ENCODE assay signal across 24 mouse cellular contexts in genomic region chr1:178912936-178913716, GRCm38 (mm10).
DNase-seq lines count a peak whose midpoint lies in the region; ATAC-seq lines count a peak whose summit lies in the region.
"Had no signal": no experiment of that assay in that cellular context is flagged by ENCODE, and none has a peak within 500 bp of the region (broad histone marks: within the 10 kb centered on the region; RNA-seq: fewer than 3 reads in every experiment).

No protein-coding gene starts in this region.

- H3K4me1 ChIP-seq in hindbrain, embryonic 13.5 days (replicated peaks) = peaks cover 55% of the 10 kb centered on the region
- H3K4me1 ChIP-seq in hindbrain, embryonic 10.5 days (replicated peaks) = peaks cover 23% of the 10 kb centered on the region
- H3K4me1 ChIP-seq in hindbrain, embryonic 14.5 days (replicated peaks; ENCODE audit: control insufficient read depth, insufficient read depth, low read length) = peaks cover 27% of the 10 kb centered on the region
- H3K4me1 ChIP-seq: liver, embryonic 12.5 days; megakaryocyte, embryonic 14.5 days had no signal

- 46% methylated on average over 6 of the region's 6 CpGs for WGBS in hindbrain, embryonic 13.5 days
- 76% methylated on average over 6 of the region's 6 CpGs for WGBS in hindbrain, embryonic 10.5 days
- WGBS in hindbrain, embryonic 14.5 days = 35% methylated on average over 6 of the region's 6 CpGs

- peaks cover 29% of the 10 kb centered on the region for H3K36me3 ChIP-seq in hindbrain, embryonic 13.5 days
- H3K36me3 ChIP-seq in hindbrain, embryonic 10.5 days = 0 out of 2 replicates have a peak, but pooled peaks cover 8% of the 10 kb centered on the region
- peaks cover 31% of the 10 kb centered on the region; the same call in 1 of the 2 replicates for H3K36me3 ChIP-seq in hindbrain, embryonic 14.5 days (replicated peaks; ENCODE audit: control insufficient read depth, insufficient read depth)
- H3K36me3 ChIP-seq: liver, embryonic 12.5 days had no signal

- no peak for DNase-seq in hindbrain, embryonic 10.5 days (ENCODE audit: low spot score)
- peak; percentile 8 for DNase-seq in MEL-GATA-1-ER (ENCODE audit: extremely low read depth, low read depth)
- DNase-seq in hindbrain, embryonic 14.5 days (ENCODE audit: low spot score) = no peak
- DNase-seq in spleen, postnatal 14 days (ENCODE audit: low spot score in 2 of 2) = no peak
- no peak for DNase-seq in lung, postnatal 14 days
- DNase-seq in layer of hippocampus, adult 9-11 months = no peak
- DNase-seq: adrenal gland, adult 2 months; cerebellum, adult 18-20 months; cerebellum, postnatal 14 days; gastrocnemius, postnatal 36 days; kidney, adult 18-20 months; layer of hippocampus, postnatal 36 days; lung, adult 18-20 months; lung, postnatal 10 days; right cerebral cortex, postnatal 25 days; thymus, postnatal 14 days had no signal

- peak overlapping the region; percentile 69; the same call in 1 of the 2 replicates for H3K27ac ChIP-seq in hindbrain, embryonic 13.5 days
- no peak overlapping the region for H3K27ac ChIP-seq in hindbrain, embryonic 10.5 days
- H3K27ac ChIP-seq in hindbrain, embryonic 14.5 days = no peak overlapping the region
- H3K27ac ChIP-seq: embryonic facial prominence, embryonic 12.5 days; kidney, postnatal 0 days; limb, embryonic 12.5 days; liver, embryonic 12.5 days had no signal

- peaks cover 29% of the 10 kb centered on the region for H3K27me3 ChIP-seq in hindbrain, embryonic 13.5 days
- peaks cover 31% of the 10 kb centered on the region for H3K27me3 ChIP-seq in hindbrain, embryonic 10.5 days (ENCODE audit: insufficient read depth, poor library complexity, severe bottlenecking)
- 0 out of 2 replicates have a peak, but pooled peaks cover under 1% of the 10 kb centered on the region for H3K27me3 ChIP-seq in hindbrain, embryonic 14.5 days (ENCODE audit: control insufficient read depth, insufficient read depth, low read length)

- H3K9ac ChIP-seq in hindbrain, embryonic 13.5 days = no peak overlapping the region
- no peak overlapping the region for H3K9ac ChIP-seq in hindbrain, embryonic 14.5 days
- H3K9ac ChIP-seq: embryonic facial prominence, embryonic 12.5 days; limb, embryonic 12.5 days; liver, embryonic 12.5 days had no signal

- no peak overlapping the region for H3K4me3 ChIP-seq in hindbrain, embryonic 13.5 days
- no peak overlapping the region for H3K4me3 ChIP-seq in hindbrain, embryonic 10.5 days
- H3K4me3 ChIP-seq in hindbrain, embryonic 14.5 days (replicated peaks; ENCODE audit: low read length) = no peak overlapping the region
- H3K4me3 ChIP-seq: embryonic facial prominence, embryonic 12.5 days; limb, embryonic 12.5 days; liver, embryonic 12.5 days; megakaryocyte, embryonic 14.5 days had no signal

- ATAC-seq in hindbrain, embryonic 13.5 days (ENCODE audit: low FRiP score) = no peak
- 0 out of 2 replicates have a peak, but pooled peaks have one; percentile 25 for ATAC-seq in hindbrain, embryonic 14.5 days (ENCODE audit: low FRiP score)
- peak; percentile 68 for ATAC-seq in megakaryocyte-erythroid progenitor cell, adult 5-6 weeks (replicated peaks; ENCODE audit: low FRiP score, low TSS enrichment, poor library complexity, severe bottlenecking)
- ATAC-seq: inflammation-experienced regulatory T-cells, adult 6 months; liver, embryonic 12.5 days had no signal

- no peaks in the 10 kb centered on the region for H3K9me3 ChIP-seq in hindbrain, embryonic 13.5 days
- H3K9me3 ChIP-seq in hindbrain, embryonic 10.5 days = no peaks in the 10 kb centered on the region
- H3K9me3 ChIP-seq in hindbrain, embryonic 14.5 days (ENCODE audit: control insufficient read depth, low read length) = no peaks in the 10 kb centered on the region
- H3K9me3 ChIP-seq: embryonic facial prominence, embryonic 12.5 days; limb, embryonic 12.5 days; liver, embryonic 12.5 days had no signal

- H3K4me2 ChIP-seq in hindbrain, embryonic 13.5 days = no peak overlapping the region
- no peak overlapping the region for H3K4me2 ChIP-seq in hindbrain, embryonic 14.5 days (replicated peaks)
- H3K4me2 ChIP-seq: embryonic facial prominence, embryonic 12.5 days; limb, embryonic 12.5 days; liver, embryonic 12.5 days had no signal
